Mouse (Mus musculus) liver, adult 2 months (tissue): Measurements from ENCODE around the gene Gm11037. TPM values are rescaled to one million over a fixed set of nuclear protein-coding genes. Genes with fewer than 3 reads are reported as not detected.
"Not testable (repeated sequence)": the region's sequence is repeated elsewhere in the genome, so short reads cannot be mapped to it uniquely, and the experiment has no call there.

Experiments
- DNase-seq: peaks from one replicate; pipeline ENCODE4 v3.0.0-alpha.2; 2011; ENCODE audit warnings: low read depth, low spot score; ENCODE audit errors: extremely low read depth
- H3K27ac ChIP-seq: fragments of 200-500 bp; replicated peaks from 2 replicates; pipeline ENCODE4 v1.5.1; 2012; ENCODE audit warnings: low read depth, mild to moderate bottlenecking, control low read depth, inconsistent platforms, low read length; ENCODE audit not compliant: insufficient read depth
- H3K27me3 ChIP-seq: fragments of 200-500 bp; 2 replicates; pipeline ENCODE4 v1.6.1; 2012; ENCODE audit warnings: mild to moderate bottlenecking, moderate library complexity, low read length, inconsistent platforms; ENCODE audit not compliant: control insufficient read depth, insufficient read depth
- H3K36me3 ChIP-seq: fragments of 200-500 bp; 2 replicates; pipeline ENCODE4 v1.6.1; 2012; ENCODE audit warnings: low read length, inconsistent platforms; ENCODE audit not compliant: control insufficient read depth, insufficient read depth
- H3K4me1 ChIP-seq: fragments of 200-500 bp; 2 replicates; pipeline ENCODE4 v1.6.1; 2011; ENCODE audit warnings: low read length; ENCODE audit not compliant: control insufficient read depth, insufficient read depth
- H3K4me3 ChIP-seq: fragments of 200-500 bp; 2 replicates; pipeline ENCODE4 v1.5.1; 2011; ENCODE audit warnings: low read depth, mild to moderate bottlenecking, control low read depth, low read length, moderate library complexity; ENCODE audit not compliant: insufficient read depth
- H3K79me2 ChIP-seq: fragments of 200-500 bp; 2 replicates; pipeline ENCODE4 v1.6.1; 2012; ENCODE audit warnings: inconsistent platforms, mild to moderate bottlenecking, low read length, moderate library complexity; ENCODE audit not compliant: control insufficient read depth, insufficient read depth
- H3K9ac ChIP-seq: fragments of 200-500 bp; 2 replicates; pipeline ENCODE4 v1.6.1; 2012; ENCODE audit warnings: low read depth, mild to moderate bottlenecking, control low read depth, inconsistent platforms, low read length
- CTCF ChIP-seq: fragments of 200-500 bp; IDR thresholded peaks from 2 replicates; pipeline ENCODE4 v1.5.1; 2011; ENCODE audit warnings: low read depth, low read length, control low read depth
- POLR2A ChIP-seq: fragments of 200-500 bp; IDR thresholded peaks from 2 replicates; pipeline ENCODE4 v1.6.1; 2011; ENCODE audit warnings: low read length, control low read depth; ENCODE audit not compliant: insufficient read depth; ENCODE audit errors: extremely low read depth
- WGBS: fragments of 180-500 bp; shearing (Covaris S2); methylation state at CpG from one replicate; pipeline ENCODE4 v1.1.7; 2018; 5-methylcytosine and 5-hydroxymethylcytosine counted together
- polyA plus RNA-seq: library from polyadenylated mRNA; depleted of rRNA; stranded (reverse); fragments of >200 nt; gene quantifications from 2 replicates; pipeline ENCODE4 v1.2.3, GENCODE M21; 2012
- total RNA-seq: library from RNA; depleted of rRNA; stranded (reverse); fragments of >200 nt; gene quantifications from 2 replicates; pipeline ENCODE4 v1.2.3, GENCODE M21; 2014

Gm11037 gene
- total and polyA plus RNA-seq, 2 experiments: not detected

DNA sequence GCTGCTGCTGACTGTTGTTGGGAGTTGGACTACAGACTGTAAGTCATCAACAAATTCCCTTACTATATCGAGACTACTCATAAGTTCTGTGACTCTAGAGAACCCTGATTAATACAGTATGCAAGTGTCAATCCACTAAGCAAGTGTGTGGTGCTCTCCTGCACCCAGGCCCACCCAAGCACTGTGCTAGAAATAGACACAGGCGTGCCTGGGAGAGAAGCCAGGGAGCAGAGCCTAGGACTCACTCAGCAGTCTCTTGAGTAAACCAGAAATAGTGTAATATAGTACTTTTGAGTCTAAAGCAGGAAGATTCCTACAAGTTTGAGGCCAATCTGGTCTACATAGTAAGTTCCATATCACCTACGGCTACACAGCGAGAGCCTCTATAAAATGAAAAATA is 29.3 kb upstream of the Gm11037 start:
- Histone ChIP-seq H3K27me3 (no peaks in the 10 kb centered on the region), H3K36me3 (no peaks in the 10 kb centered on the region), H3K27ac (no peak overlapping the region), H3K4me1 (no peaks in the 10 kb centered on the region), H3K9ac (no peak overlapping the region), H3K79me2 (no peaks in the 10 kb centered on the region), H3K4me3 (no peak overlapping the region)
- WGBS: 95% methylated on average over 4 of the region's 4 CpGs
- DNase-seq: no peak
- no peak for TF ChIP-seq CTCF
- TF ChIP-seq POLR2A: no peak

DNA sequence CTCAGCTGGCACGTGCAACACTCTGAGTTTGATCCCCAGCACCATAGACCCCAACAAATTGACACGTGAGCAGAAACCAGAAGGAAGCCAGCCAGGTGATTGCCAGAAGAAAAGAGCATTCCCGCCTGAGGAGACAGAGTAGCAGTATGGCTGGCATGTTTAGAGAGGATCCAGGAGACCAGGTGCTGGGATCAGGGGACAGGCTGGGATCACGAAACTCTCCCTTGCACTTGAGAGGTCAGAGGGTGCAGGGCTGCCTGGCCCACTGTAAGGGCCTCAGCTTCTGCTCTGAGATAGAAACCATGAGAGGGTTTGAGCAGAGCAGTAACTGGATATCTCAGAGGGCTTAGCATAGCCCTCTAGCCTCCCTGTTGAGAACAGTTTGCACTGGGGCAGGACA is 28.2 kb upstream of the Gm11037 start:
- not testable (repeated sequence) for H3K27ac ChIP-seq, H3K4me3 ChIP-seq, H3K9ac ChIP-seq, DNase-seq, H3K36me3 ChIP-seq, H3K4me1 ChIP-seq, H3K27me3 ChIP-seq, H3K79me2 ChIP-seq
- WGBS: 78% methylated on average over 4 of the region's 4 CpGs

DNA sequence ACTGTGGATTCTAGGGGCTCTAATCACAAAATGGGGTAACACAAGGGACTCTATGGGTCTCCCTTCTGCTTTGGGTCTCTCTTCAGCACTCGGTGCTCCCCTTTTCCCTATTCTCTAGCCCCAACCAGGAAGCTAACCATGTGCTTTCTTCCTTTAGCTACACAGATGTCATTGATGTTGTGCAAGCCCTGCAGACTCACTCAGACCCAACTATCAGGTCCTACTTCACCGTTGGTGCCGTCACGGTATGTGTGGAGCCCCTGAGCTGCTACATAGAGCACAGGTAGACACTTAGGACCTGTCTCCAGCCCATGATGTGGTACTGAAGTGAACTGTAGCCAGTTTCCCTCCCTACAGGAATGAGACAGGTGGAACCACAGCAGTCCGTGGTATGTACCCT is 27.3 kb upstream of the Gm11037 start:
- no peak for DNase-seq
- WGBS: 85% methylated on average over 5 of the region's 5 CpGs
- Histone ChIP-seq H3K79me2 (no peaks in the 10 kb centered on the region), H3K4me1 (no peaks in the 10 kb centered on the region), H3K36me3 (no peaks in the 10 kb centered on the region), H3K9ac (no peak overlapping the region), H3K27me3 (no peaks in the 10 kb centered on the region), H3K27ac (no peak overlapping the region), H3K4me3 (no peak overlapping the region)
- TF ChIP-seq CTCF (no peak), POLR2A (no peak)

DNA sequence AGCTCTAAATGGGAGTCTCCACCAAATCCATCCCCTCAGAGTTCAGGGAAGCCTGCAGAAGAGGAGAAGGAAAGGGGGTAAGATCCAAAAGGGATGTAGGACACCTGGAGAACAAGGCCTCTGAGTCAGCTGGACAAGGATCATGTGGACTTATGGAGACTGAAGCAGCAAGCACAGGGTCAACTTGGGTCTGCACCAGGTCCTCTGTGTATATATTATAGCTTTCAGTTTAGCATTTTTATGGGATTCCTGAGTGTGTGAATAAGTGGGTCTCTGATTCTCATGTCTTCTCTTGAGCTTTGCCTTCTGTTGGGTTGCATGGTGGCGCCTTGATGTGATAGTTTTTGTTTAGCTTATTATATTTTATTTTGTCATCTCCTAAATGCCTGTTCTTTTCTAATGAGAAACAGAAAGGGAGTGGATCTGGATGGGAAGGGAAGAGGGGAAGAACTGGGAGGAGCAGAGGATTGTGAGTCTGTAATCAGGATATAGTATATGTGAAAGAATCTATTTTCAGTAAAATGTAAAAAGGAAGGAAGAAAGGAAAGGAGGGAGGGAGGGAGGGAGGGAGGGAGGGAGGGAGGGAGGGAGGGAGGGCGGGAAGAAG is 14.2 kb upstream of the Gm11037 start:
- Histone ChIP-seq H3K9ac (no peak overlapping the region), H3K36me3 (no peaks in the 10 kb centered on the region), H3K4me1 (no peaks in the 10 kb centered on the region), H3K27ac (no peak overlapping the region), H3K79me2 (no peaks in the 10 kb centered on the region), H3K4me3 (no peak overlapping the region), H3K27me3 (no peaks in the 10 kb centered on the region)
- 83% methylated on average over 2 of the region's 2 CpGs for WGBS
- no peak for TF ChIP-seq CTCF
- no peak for DNase-seq

DNA sequence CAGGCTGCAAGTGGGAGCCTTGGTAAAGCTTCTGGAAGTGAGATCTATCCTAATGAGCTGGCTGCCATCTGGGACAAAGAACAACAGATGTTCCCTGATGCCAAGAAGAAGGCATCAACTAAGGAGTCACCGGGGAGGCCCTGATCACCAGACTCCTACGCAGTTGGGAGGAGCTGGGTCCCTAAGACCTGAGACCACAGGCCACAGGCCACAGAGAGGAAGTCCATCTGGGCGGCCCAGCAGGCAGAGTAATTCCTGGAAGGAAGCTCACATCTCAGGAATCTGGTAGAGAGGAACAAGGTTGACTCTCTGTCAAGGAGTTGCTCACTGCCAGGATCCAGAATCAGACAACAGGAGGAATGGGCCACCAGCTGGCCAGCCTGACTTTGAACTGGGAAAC is 9.1 kb upstream of the Gm11037 start:
- Histone ChIP-seq H3K9ac (no peak overlapping the region), H3K27me3 (no peaks in the 10 kb centered on the region; the same call in 1 of the 2 replicates), H3K4me1 (no peaks in the 10 kb centered on the region), H3K4me3 (no peak overlapping the region), H3K36me3 (no peaks in the 10 kb centered on the region), H3K79me2 (no peaks in the 10 kb centered on the region), H3K27ac (no peak overlapping the region)
- TF ChIP-seq CTCF (no peak), POLR2A (no peak)
- no peak for DNase-seq
- WGBS: 70% methylated on average over 3 of the region's 3 CpGs

DNA sequence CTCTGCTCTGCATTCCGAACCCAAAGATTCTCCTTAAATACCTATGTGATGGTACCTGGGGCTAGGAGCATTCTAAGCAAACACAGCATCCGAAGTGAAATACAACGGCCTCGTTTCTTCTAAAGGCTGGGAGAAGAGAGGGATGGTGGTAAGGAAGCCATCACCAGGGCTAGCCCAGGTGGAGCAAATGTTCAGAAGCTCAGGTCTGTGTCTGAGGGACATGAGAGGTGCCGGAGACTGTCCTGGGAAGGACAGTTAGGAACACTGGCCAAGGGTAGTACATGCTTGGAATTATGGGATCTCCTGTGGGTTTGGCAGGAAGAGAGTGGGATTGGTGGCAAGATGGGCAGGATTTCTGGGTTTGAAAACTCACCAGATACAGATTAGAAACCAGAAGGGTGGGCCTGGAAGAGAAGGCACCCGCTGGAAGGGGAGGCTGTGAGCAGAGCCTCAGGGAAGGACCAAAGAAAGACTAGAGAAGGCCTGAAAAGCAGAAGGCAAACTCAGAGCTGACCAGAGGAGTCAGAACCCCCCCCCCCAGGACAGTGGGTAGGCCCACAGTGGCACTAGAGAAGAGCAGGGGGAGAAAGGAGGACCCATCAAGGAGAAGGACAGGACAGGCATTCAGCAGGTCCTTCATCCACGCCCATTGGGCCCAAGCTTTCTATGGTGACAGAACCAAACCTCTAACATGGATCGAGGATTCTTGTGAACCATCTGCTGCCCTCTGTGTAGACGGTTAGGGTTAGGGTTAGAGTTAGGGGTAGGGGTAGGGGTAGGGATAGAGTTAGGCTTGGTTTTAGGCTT is 7.9 kb upstream of the Gm11037 start:
- H3K36me3 ChIP-seq: no peaks in the 10 kb centered on the region
- no peak overlapping the region for H3K27ac ChIP-seq
- WGBS: 93% methylated on average over 9 of the region's 9 CpGs
- TF ChIP-seq CTCF (no peak), POLR2A (no peak)
- no peak for DNase-seq
- no peak overlapping the region for H3K9ac ChIP-seq
- H3K4me1 ChIP-seq: no peaks in the 10 kb centered on the region
- no peaks in the 10 kb centered on the region; the same call in 1 of the 2 replicates for H3K27me3 ChIP-seq
- H3K4me3 ChIP-seq: no peak overlapping the region
- no peaks in the 10 kb centered on the region for H3K79me2 ChIP-seq
